Mouse (Mus musculus) gastrocnemius, postnatal 36 days (tissue): ENCODE measurements around the gene Tmem50b. TPM values are rescaled to one million over a fixed set of nuclear protein-coding genes. Genes with fewer than 3 reads are reported as not detected.
"Not testable (repeated sequence)": the region's sequence is repeated elsewhere in the genome, so short reads cannot be mapped to it uniquely, and the experiment has no call there.

Experiments
- DNase-seq, 2 experiments: peaks; one replicate each; pipeline ENCODE4 v3.0.0; 2022
- intact Hi-C: fragments of 180-260 bp; cut with DNase I; formaldehyde crosslinking; loops from one replicate; pipeline ENCODE4 v1.15.1; 2025
- total RNA-seq, 2 experiments: library from RNA; stranded (reverse); gene quantifications; 2 replicates each; pipeline ENCODE4 v1.2.3; 2021

The Tmem50b gene
- total RNA-seq, 2 experiments from 2014 or later = 13.7 to 16.4 TPM

GRCm38 (mm10) chr16:91546391-91546835 is 51.2 kb downstream of the Tmem50b start:
- intact Hi-C loops = no loop called here
- no peak for DNase-seq

GRCm38 (mm10) chr16:91545597-91546281 is 51.9 kb downstream of the Tmem50b start:
- DNase-seq = no peak
- intact Hi-C loops = no loop called here

DNA sequence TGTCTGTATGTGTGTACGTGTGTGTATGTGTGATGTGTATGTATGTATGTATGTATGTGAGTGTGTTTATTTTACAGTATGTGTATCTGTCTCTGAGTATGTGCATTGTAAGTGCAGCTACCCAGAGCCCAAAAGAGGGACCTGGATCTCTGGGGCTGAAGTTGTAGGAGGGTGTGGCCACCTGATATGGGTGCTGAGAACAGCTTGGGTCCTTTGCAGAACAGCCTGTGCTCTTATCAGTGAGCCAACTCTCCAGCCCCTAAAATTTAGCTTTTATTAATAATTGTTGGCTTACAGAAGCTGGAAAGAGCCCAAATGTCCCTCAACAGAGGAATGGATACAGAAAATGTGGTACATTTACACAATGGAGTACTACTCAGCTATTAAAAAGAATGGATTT is 54.0 kb downstream of the Tmem50b start:
- DNase-seq = no peak
- intact Hi-C loops = no loop called here

DNA sequence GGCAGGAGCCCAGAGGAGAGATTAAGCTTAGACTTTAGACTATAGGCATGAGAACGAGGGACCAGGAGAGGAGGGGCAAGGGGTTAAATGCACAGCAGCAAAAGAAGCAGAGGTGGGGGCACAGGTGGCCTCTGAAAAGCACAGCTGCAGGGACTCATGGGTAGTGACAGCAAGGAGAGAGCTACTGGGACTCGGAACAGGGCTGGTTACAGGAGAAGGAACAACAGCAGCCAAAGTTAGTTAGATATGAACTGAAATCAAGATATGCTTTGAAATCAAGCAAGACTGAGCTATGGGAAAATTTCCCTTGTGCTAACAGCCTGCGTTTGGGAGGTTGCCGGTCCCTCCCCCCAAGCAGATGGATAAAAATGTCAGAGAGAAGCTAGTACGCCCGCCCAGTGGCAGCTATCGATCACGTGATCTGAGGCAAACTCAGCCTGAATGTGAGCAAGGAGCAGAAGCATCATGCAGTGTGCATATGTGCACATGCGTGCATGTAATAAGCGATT is 56.0 kb downstream of the Tmem50b start:
- no peak for DNase-seq
- intact Hi-C loops = no loop called here

DNA sequence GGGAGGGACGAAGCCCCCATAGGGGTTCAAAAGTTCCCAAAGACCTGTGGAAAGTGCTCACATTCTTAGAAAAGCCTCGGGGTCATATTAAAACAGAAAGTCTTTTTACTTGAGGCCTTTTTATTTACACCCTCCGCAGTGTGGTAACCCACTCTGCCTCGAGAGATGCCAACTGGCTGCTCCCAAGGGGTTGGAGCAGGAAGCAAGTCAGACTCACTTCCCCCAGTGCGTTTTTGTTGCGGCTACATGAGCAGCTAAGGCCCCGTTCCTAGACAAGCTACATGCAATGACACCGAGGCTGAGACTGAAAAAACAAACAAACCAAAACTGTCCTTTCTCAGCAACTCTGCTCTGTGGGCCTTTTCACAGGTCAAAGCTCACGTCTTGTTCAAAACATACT is 59.1 kb downstream of the Tmem50b start:
- intact Hi-C loops = no loop called here
- no peak for DNase-seq

- intact Hi-C loops = no loop called here
- DNase-seq = no peak
Measured at GRCm38 (mm10) chr16:91538051-91538450, 59.5 kb downstream of the Tmem50b start.

DNA sequence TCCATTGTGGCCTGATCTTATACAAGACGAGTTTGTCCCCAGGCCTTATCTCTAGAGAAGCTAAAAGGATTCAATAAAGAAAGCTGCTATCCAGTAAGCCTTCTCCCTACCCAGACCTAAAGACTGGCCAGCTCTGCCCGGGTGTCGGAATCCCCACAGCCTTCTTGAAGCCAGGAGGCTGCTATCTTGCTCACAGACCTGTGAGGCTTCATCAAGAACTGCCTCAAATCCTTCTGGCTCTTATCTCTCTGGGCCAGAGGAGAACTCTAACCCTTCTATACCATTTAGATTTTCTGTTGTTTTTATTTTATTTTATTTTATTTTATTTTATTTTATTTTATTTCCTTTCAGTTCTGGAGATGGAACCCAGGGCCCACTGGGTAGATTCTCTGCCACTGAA is 60.5 kb downstream of the Tmem50b start:
- intact Hi-C loops = no loop called here
- DNase-seq = no peak

DNA sequence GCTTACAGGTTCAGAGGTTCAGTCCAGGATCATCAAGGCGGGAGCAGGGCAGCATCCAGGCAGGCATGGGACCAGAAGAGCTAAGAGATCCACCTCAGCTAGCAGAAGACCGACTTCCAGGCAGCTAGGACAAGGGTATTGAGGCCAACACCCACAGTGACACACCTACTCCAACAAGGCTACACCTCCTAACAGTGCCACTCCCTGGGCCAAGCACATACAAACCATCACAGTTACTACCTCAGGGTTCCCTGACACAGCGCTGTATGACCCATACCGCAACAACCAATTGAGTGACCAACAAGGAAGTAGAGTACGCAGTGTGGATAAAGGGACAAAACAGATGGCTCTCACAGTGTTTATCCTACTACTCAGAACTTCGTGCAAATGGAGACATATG is 61.2 kb downstream of the Tmem50b start:
- intact Hi-C loops = no loop called here
- DNase-seq = no peak

- intact Hi-C loops = no loop called here
- no peak for DNase-seq
Measured at GRCm38 (mm10) chr16:91534888-91535287, 62.7 kb downstream of the Tmem50b start.

GRCm38 (mm10) chr16:91534477-91534876 is 63.1 kb downstream of the Tmem50b start:
- no peak for DNase-seq
- intact Hi-C loops = no loop called here

- DNase-seq = no peak
- intact Hi-C loops = no loop called here
Measured at GRCm38 (mm10) chr16:91533097-91534001, 64.3 kb downstream of the Tmem50b start.

DNA sequence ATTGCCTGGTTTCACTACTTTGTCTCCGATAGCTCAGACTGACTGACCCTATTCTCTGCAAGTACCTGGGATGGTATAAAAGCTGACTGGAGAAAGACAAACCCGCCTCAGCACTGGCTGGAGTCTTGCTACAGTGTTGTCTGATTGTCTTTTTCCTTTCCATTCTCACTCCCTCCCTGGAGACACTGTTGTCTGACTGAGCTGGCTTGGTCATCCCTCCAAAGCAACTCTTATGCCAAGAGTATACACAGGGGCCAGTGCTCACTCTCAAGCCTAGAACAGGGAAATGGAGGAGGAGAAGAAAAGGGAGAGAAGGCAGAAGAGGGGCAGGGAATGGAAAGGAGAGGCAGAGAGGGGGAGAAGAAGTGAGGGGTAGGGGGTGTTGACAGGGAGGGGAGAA is 65.2 kb downstream of the Tmem50b start:
- intact Hi-C loops = no loop called here
- DNase-seq = no peak

GRCm38 (mm10) chr16:91531856-91532255 is 65.7 kb downstream of the Tmem50b start:
- DNase-seq = no peak
- intact Hi-C loops = no loop called here

DNA sequence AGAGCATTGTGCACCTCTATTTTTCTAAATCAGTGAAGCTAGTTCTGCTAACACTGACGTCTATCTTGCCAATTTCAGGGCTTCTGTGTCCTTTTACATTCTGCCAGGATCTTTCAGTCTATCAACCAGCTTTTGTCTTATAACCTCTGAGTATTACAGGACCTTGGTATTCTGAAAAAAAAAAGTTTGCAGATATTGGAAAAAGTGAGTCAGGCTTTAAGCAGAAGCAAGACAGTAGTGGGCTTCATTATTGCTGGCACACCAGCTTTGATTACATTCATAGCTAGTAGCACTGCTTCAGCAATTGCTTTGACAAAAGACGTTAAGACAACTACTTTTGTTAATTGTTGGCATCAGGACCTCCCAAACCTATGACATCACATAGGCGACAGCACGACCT is 66.8 kb downstream of the Tmem50b start:
- DNase-seq, intact Hi-C loops: not testable (repeated sequence)

- intact Hi-C loops = no loop called here
- no peak for DNase-seq
Measured at GRCm38 (mm10) chr16:91528578-91528977, 69.0 kb downstream of the Tmem50b start.

DNA sequence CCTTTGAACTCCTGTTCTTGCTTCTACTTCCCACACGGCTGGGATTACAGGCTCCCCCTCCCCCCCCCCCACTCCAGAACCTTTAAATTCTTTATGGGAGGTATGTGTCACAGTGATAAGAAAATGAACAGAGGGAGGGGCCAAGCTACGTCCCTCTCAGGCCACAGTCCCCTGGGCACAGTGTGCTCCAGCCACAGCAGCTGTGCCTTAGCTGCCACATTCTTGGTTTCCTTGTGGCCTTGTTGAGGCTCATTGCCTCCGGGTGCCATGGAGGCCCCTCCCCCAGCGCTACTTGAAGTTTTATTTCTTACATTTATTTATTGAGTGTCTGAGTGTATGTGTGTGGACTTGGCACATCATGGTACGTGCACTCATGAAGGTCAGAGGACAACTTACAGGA is 70.1 kb downstream of the Tmem50b start:
- intact Hi-C loops = no loop called here
- no peak for DNase-seq

DNA sequence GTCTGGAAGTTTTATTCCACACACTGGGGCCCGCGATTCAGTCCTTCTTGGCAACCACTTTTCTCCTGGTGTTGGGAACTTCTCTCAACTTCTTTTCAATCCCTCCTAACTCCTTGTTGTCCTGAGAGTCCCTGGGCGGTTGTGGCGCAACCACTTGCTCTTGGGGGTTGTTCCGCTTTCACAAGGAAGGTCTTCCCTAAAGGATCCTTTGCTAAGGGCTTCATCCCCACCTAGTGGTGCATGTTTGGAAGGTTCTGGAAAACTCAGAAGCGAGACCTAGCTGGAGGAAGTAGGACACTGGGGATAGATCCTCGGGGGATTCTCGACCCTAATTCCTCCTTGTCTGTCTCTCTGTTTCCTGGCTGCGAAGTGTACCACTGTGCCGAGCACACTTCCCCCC is 70.5 kb downstream of the Tmem50b start:
- peak; percentile 26 to 31 for DNase-seq
- intact Hi-C loops = no loop called here

GRCm38 (mm10) chr16:91526274-91526673 is 71.3 kb downstream of the Tmem50b start:
- no peak for DNase-seq
- intact Hi-C loops = no loop called here
